Mouse (Mus musculus) limb, embryonic 12.5 days (tissue): Measurements from ENCODE around the gene Patz1. TPM values are rescaled to one million over a fixed set of nuclear protein-coding genes. Genes with fewer than 3 reads are reported as not detected.

ENCODE experiments used
- ATAC-seq: fragments of 200-750 bp; cut with Nextera tagmentation; 2 replicates; pipeline ENCODE4 v1.8.0; 2017; ENCODE audit warnings: low read depth, moderate TSS enrichment; ENCODE audit not compliant: insufficient number of reproducible peaks, insufficient read depth, low FRiP score, low TSS enrichment
- H3K27ac ChIP-seq: fragments of 300-500 bp; sonication (generic); 2 replicates; pipeline ENCODE4 v1.5.1; 2016; ENCODE audit warnings: mild to moderate bottlenecking, moderate library complexity
- H3K27me3 ChIP-seq: fragments of 300-500 bp; sonication (generic); 2 replicates; pipeline ENCODE4 v1.6.1; 2016; ENCODE audit warnings: mild to moderate bottlenecking, moderate library complexity
- H3K36me3 ChIP-seq: fragments of 300-500 bp; sonication (generic); 2 replicates; pipeline ENCODE4 v1.6.1; 2016; ENCODE audit warnings: mild to moderate bottlenecking, moderate library complexity
- H3K4me1 ChIP-seq: fragments of 300-500 bp; sonication (generic); replicated peaks from 2 replicates; pipeline ENCODE4 v1.6.1; 2016
- H3K4me2 ChIP-seq: fragments of 300-500 bp; sonication (generic); 2 replicates; pipeline ENCODE4 v1.6.1; 2016; ENCODE audit warnings: mild to moderate bottlenecking, moderate library complexity
- H3K4me3 ChIP-seq: fragments of 300-500 bp; sonication (generic); replicated peaks from 2 replicates; pipeline ENCODE4 v1.5.1; 2016; ENCODE audit warnings: mild to moderate bottlenecking
- H3K9ac ChIP-seq: fragments of 300-500 bp; sonication (generic); replicated peaks from 2 replicates; pipeline ENCODE4 v1.6.1; 2016; ENCODE audit warnings: mild to moderate bottlenecking, moderate library complexity
- H3K9me3 ChIP-seq: fragments of 300-500 bp; sonication (generic); 2 replicates; pipeline ENCODE4 v1.6.1; 2016; ENCODE audit warnings: mild to moderate bottlenecking, moderate library complexity
- WGBS: fragments of 180-500 bp; shearing (Covaris S2); methylation state at CpG from one replicate; pipeline ENCODE4 v1.1.7; 2016; 5-methylcytosine and 5-hydroxymethylcytosine counted together
- polyA plus RNA-seq: library from polyadenylated mRNA; unstranded; fragments of >200 nt; fragmentation: Nextera tagmentation; extraction: Ambion mirVana; gene quantifications from 2 replicates; pipeline ENCODE4 v1.2.1, GENCODE M21; 2016

The Patz1 gene
- polyA plus RNA-seq, 1 experiment from 2014 or later: 75.0 TPM

GRCm38 (mm10) chr11:3292711-3293249 lies 4.1 kb downstream of the Patz1 start:
- peak overlapping the region; percentile 86 for H3K4me3 ChIP-seq
- peaks cover 53% of the 10 kb centered on the region for H3K36me3 ChIP-seq
- peaks cover 43% of the 10 kb centered on the region for H3K4me1 ChIP-seq
- H3K4me2 ChIP-seq: peak overlapping the region; percentile 100
- H3K27ac ChIP-seq: peak overlapping the region; percentile 100
- H3K27me3 ChIP-seq: no peaks in the 10 kb centered on the region
- ATAC-seq: no peak
- H3K9me3 ChIP-seq: no peaks in the 10 kb centered on the region
- H3K9ac ChIP-seq: peak overlapping the region; percentile 97
- WGBS: 0% methylated on average over 8 of the region's 8 CpGs

- H3K27me3 ChIP-seq: no peaks in the 10 kb centered on the region
- H3K4me1 ChIP-seq: peaks cover 37% of the 10 kb centered on the region
- H3K36me3 ChIP-seq: peaks cover 59% of the 10 kb centered on the region
- no peaks in the 10 kb centered on the region for H3K9me3 ChIP-seq
- peak overlapping the region; percentile 86 for H3K4me3 ChIP-seq
- H3K4me2 ChIP-seq: peak overlapping the region; percentile 100
- H3K9ac ChIP-seq: peak overlapping the region; percentile 97
- no peak for ATAC-seq
- 41% methylated on average over 4 of the region's 4 CpGs for WGBS
- peak overlapping the region; percentile 100 for H3K27ac ChIP-seq
Observed at GRCm38 (mm10) chr11:3293361-3293760, 4.7 kb downstream of the Patz1 start.

- Histone ChIP-seq H3K4me1 (peaks cover 36% of the 10 kb centered on the region), H3K27ac (no peak overlapping the region)
Observed at GRCm38 (mm10) chr11:3294641-3295040, 6.0 kb downstream of the Patz1 start.

GRCm38 (mm10) chr11:3296056-3296455 lies 7.4 kb downstream of the Patz1 start:
- peaks cover 86% of the 10 kb centered on the region for H3K36me3 ChIP-seq
- no peak overlapping the region for H3K4me3 ChIP-seq
- H3K27ac ChIP-seq: no peak overlapping the region
- WGBS: 74% methylated on average over 5 of the region's 5 CpGs
- H3K27me3 ChIP-seq: no peaks in the 10 kb centered on the region
- H3K9ac ChIP-seq: no peak overlapping the region
- no peak overlapping the region for H3K4me2 ChIP-seq
- H3K4me1 ChIP-seq: peaks cover 36% of the 10 kb centered on the region
- ATAC-seq: no peak
- H3K9me3 ChIP-seq: no peaks in the 10 kb centered on the region

More at GRCm38 (mm10) chr11:3294641-3295040, 6.0 kb downstream of the Patz1 start:
- no peaks in the 10 kb centered on the region for H3K27me3 ChIP-seq
- peaks cover 71% of the 10 kb centered on the region for H3K36me3 ChIP-seq
- peak overlapping the region; percentile 86; the same call in 1 of the 2 replicates for H3K4me3 ChIP-seq
- WGBS: 96% methylated on average over 2 of the region's 2 CpGs
- H3K4me2 ChIP-seq: peak overlapping the region; percentile 100; the same call in 1 of the 2 replicates
- no peak for ATAC-seq
- no peaks in the 10 kb centered on the region for H3K9me3 ChIP-seq
- no peak overlapping the region for H3K9ac ChIP-seq

GRCm38 (mm10) chr11:3297871-3298812 lies 9.5 kb downstream of the Patz1 start:
- H3K9ac ChIP-seq: no peak overlapping the region
- no peak for ATAC-seq
- H3K4me2 ChIP-seq: no peak overlapping the region
- H3K4me1 ChIP-seq: peaks cover 31% of the 10 kb centered on the region
- H3K36me3 ChIP-seq: peaks cover 100% of the 10 kb centered on the region
- WGBS: 89% methylated on average over 10 of the region's 10 CpGs
- H3K9me3 ChIP-seq: no peaks in the 10 kb centered on the region
- H3K4me3 ChIP-seq: no peak overlapping the region
- H3K27me3 ChIP-seq: no peaks in the 10 kb centered on the region
- H3K27ac ChIP-seq: no peak overlapping the region

GRCm38 (mm10) chr11:3298813-3299185 lies 10.1 kb downstream of the Patz1 start:
- whole genome bisulfite sequencing: 93% methylated on average over 14 of the region's 14 CpGs
- Histone ChIP-seq H3K27ac (no peak overlapping the region), H3K4me1 (peaks cover 24% of the 10 kb centered on the region), H3K9me3 (no peaks in the 10 kb centered on the region), H3K36me3 (peaks cover 100% of the 10 kb centered on the region), H3K9ac (no peak overlapping the region), H3K4me3 (no peak overlapping the region), H3K4me2 (no peak overlapping the region), H3K27me3 (no peaks in the 10 kb centered on the region)
- ATAC-seq: no peak

- Histone ChIP-seq H3K4me2 (no peak overlapping the region), H3K27ac (no peak overlapping the region), H3K9ac (no peak overlapping the region), H3K4me3 (no peak overlapping the region), H3K27me3 (no peaks in the 10 kb centered on the region), H3K9me3 (no peaks in the 10 kb centered on the region), H3K36me3 (peaks cover 100% of the 10 kb centered on the region), H3K4me1 (peaks cover 5% of the 10 kb centered on the region; the same call in 1 of the 2 replicates)
- WGBS: 95% methylated on average over 5 of the region's 5 CpGs
- no peak for ATAC-seq
Observed at GRCm38 (mm10) chr11:3301075-3301474, 12.4 kb downstream of the Patz1 start.

GRCm38 (mm10) chr11:3302385-3302784 lies 13.7 kb downstream of the Patz1 start:
- ATAC-seq: no peak
- Histone ChIP-seq H3K4me2 (no peak overlapping the region), H3K9me3 (no peaks in the 10 kb centered on the region), H3K36me3 (peaks cover 100% of the 10 kb centered on the region), H3K27me3 (no peaks in the 10 kb centered on the region), H3K4me3 (no peak overlapping the region), H3K27ac (no peak overlapping the region), H3K9ac (0 out of 2 replicates have a peak overlapping the region, but pooled peaks have one; percentile 31), H3K4me1 (0 out of 2 replicates have a peak, but pooled peaks cover 5% of the 10 kb centered on the region)
- 85% methylated on average over 4 of the region's 4 CpGs for WGBS

GRCm38 (mm10) chr11:3302792-3303191 lies 14.1 kb downstream of the Patz1 start:
- Histone ChIP-seq H3K4me1 (0 out of 2 replicates have a peak, but pooled peaks cover 5% of the 10 kb centered on the region), H3K27ac (0 out of 2 replicates have a peak overlapping the region, but pooled peaks have one; percentile 8), H3K9ac (no peak overlapping the region), H3K9me3 (no peaks in the 10 kb centered on the region), H3K27me3 (no peaks in the 10 kb centered on the region), H3K4me2 (no peak overlapping the region), H3K4me3 (no peak overlapping the region), H3K36me3 (peaks cover 100% of the 10 kb centered on the region)
- no peak for ATAC-seq
- 73% methylated on average over 4 of the region's 4 CpGs for WGBS

GRCm38 (mm10) chr11:3305821-3306220 lies 17.1 kb downstream of the Patz1 start:
- Histone ChIP-seq H3K4me3 (no peak overlapping the region), H3K27ac (no peak overlapping the region), H3K4me2 (no peak overlapping the region), H3K9me3 (no peaks in the 10 kb centered on the region), H3K4me1 (0 out of 2 replicates have a peak, but pooled peaks cover 5% of the 10 kb centered on the region), H3K27me3 (no peaks in the 10 kb centered on the region), H3K36me3 (peaks cover 99% of the 10 kb centered on the region), H3K9ac (no peak overlapping the region)
- no peak for ATAC-seq
- 91% methylated on average over 4 of the region's 4 CpGs for WGBS

GRCm38 (mm10) chr11:3307875-3308274 lies 19.2 kb downstream of the Patz1 start:
- no peaks in the 10 kb centered on the region for H3K27me3 ChIP-seq
- H3K9me3 ChIP-seq: no peaks in the 10 kb centered on the region
- 86% methylated on average over 3 of the region's 3 CpGs for WGBS
- H3K4me3 ChIP-seq: no peak overlapping the region
- H3K9ac ChIP-seq: no peak overlapping the region
- peaks cover 8% of the 10 kb centered on the region; the same call in 1 of the 2 replicates for H3K4me1 ChIP-seq
- no peak overlapping the region for H3K4me2 ChIP-seq
- no peak for ATAC-seq
- peaks cover 98% of the 10 kb centered on the region for H3K36me3 ChIP-seq
- H3K27ac ChIP-seq: no peak overlapping the region
